Mouse (Mus musculus): Measurements from ENCODE around the gene Caps2. TPM values are rescaled to one million over a fixed set of nuclear protein-coding genes. Genes with fewer than 3 reads are reported as not detected.
"Not testable (repeated sequence)": the region's sequence is repeated elsewhere in the genome, so short reads cannot be mapped to it uniquely, and the experiment has no call there.

Caps2 gene
- not detected for total RNA-seq (2021)
- not detected in 2 replicates for polyA plus RNA-seq (2012; rRNA removed)
- long read RNA-seq, result 0 reads

DNA sequence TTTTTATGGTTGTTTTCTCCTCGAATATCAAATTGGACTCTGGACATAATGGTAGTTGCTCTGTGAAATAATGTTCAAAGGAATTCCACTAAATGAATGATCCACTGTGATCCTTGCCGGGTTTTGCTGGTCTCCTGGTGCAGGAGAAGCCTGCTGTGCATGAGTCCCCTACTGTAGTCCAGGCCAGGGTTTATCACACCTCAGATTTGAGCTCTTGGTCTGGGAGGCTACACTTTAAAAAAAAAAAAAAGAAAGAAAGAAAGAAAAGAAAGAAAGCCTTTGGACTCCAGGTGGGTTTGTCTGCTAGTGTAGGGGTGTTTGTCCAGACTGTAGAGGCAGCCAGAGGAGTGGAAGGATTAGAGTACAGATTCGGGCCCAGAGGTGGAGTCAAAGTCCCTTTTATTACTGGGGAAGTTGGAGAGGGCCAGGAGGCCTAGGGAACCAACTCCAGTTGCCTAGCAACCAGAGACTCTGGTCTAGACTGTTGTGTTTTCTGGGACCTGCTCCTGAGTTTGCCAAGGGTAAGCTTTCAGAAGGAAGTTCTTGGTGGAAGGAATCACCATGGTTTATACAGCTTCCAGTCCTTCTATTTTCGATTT is at the start of gene Caps2:
Caps2 (plus strand) TSS at position 454 of the 599 bp plus-strand sequence.
- Histone ChIP-seq H3K4me1 (ENCODE audit: control insufficient read depth, insufficient read depth, low read length) (no peaks in the 10 kb centered on the region), H3K9ac (ENCODE audit: low read depth, low read length) (no peak within 1 kb of the TSS), H3K4me3 (no peak within 1 kb of the TSS), H3K27ac (no peak within 1 kb of the TSS), H3K36me3 (ENCODE audit: control insufficient read depth, insufficient read depth, low read length) (no peaks in the 10 kb centered on the region), H3K27me3 (ENCODE audit: control insufficient read depth, insufficient read depth, low read length) (no peaks in the 10 kb centered on the region), H3K79me2 (replicated peaks; ENCODE audit: control insufficient read depth, insufficient read depth, low read length) (no peaks in the 10 kb centered on the region)
- WGBS, result 35% methylated on average over 4 of the region's 4 CpGs
- intact Hi-C loops (cut with DNase I), result loop anchor here (10.0 kb wide), 1 partner anchor 108 kb away; no protein-coding TSS in a partner anchor
- no peak for TF ChIP-seq POLR2A (IDR thresholded peaks at IDR 0.05; ENCODE audit: insufficient read depth, low read depth, low read length)
- TF ChIP-seq CTCF (IDR thresholded peaks at IDR 0.05), result no peak
- TF ChIP-seq EP300 (IDR thresholded peaks at IDR 0.05; ENCODE audit: insufficient read depth, low read depth, low read length), result no peak
- DNase-seq, result no peak

DNA sequence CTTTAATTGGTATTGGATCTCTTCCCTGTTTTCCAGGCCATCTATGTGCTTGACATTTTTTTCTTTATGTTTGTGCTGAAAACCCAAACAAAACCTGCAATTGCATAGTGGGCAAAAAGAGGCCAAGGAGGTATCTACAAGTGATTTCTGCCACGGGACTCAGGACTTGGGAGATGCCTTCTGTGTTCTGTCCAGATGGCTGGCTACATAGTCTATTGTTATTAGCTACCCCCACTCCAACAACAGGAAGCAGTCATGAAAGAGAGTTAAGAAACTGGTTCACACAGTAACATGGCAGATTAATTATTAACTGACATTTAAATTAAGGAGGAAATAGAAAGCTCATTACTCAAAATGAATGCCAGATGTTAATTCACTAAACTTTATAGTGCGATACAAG is 38.3 kb upstream of the Caps2 start:
- H3K4me3 ChIP-seq; H3K4me1 ChIP-seq (ENCODE audit: control insufficient read depth, insufficient read depth, low read length); DNase-seq; H3K79me2 ChIP-seq (replicated peaks; ENCODE audit: control insufficient read depth, insufficient read depth, low read length); H3K27me3 ChIP-seq (ENCODE audit: control insufficient read depth, insufficient read depth, low read length); H3K36me3 ChIP-seq (ENCODE audit: control insufficient read depth, insufficient read depth, low read length); H3K27ac ChIP-seq; H3K9ac ChIP-seq (ENCODE audit: low read depth, low read length); intact Hi-C loops (cut with DNase I): not testable (repeated sequence)
- whole genome bisulfite sequencing, result 53% methylated on average over 2 of the region's 2 CpGs

- H3K4me1 ChIP-seq (ENCODE audit: control insufficient read depth, insufficient read depth, low read length); DNase-seq; H3K4me3 ChIP-seq; H3K9ac ChIP-seq (ENCODE audit: low read depth, low read length); H3K79me2 ChIP-seq (replicated peaks; ENCODE audit: control insufficient read depth, insufficient read depth, low read length); intact Hi-C loops (cut with DNase I); H3K27me3 ChIP-seq (ENCODE audit: control insufficient read depth, insufficient read depth, low read length); H3K36me3 ChIP-seq (ENCODE audit: control insufficient read depth, insufficient read depth, low read length); H3K27ac ChIP-seq: not testable (repeated sequence)
- 70% methylated on average over 6 of the region's 6 CpGs for WGBS
These were observed 35.7 kb upstream of the Caps2 start for GRCm38 (mm10) chr10:112127682-112128230.

GRCm38 (mm10) chr10:112132194-112132593 is 31.2 kb upstream of the Caps2 start:
- Histone ChIP-seq H3K79me2 (replicated peaks; ENCODE audit: control insufficient read depth, insufficient read depth, low read length) (no peaks in the 10 kb centered on the region), H3K36me3 (ENCODE audit: control insufficient read depth, insufficient read depth, low read length) (no peaks in the 10 kb centered on the region), H3K27me3 (ENCODE audit: control insufficient read depth, insufficient read depth, low read length) (no peaks in the 10 kb centered on the region), H3K9ac (ENCODE audit: low read depth, low read length) (no peak overlapping the region), H3K4me1 (ENCODE audit: control insufficient read depth, insufficient read depth, low read length) (no peaks in the 10 kb centered on the region), H3K27ac (no peak overlapping the region), H3K4me3 (no peak overlapping the region)
- DNase-seq, result no peak
- TF ChIP-seq EP300 (IDR thresholded peaks at IDR 0.05; ENCODE audit: insufficient read depth, low read depth, low read length), result no peak
- no peak for TF ChIP-seq POLR2A (IDR thresholded peaks at IDR 0.05; ENCODE audit: insufficient read depth, low read depth, low read length)
- TF ChIP-seq CTCF (IDR thresholded peaks at IDR 0.05), result no peak
- WGBS, result 83% methylated on average over 3 of the region's 3 CpGs
- intact Hi-C loops (cut with DNase I), result loop anchor here (10.0 kb wide), 1 partner anchor 47 kb away; the partner anchor contains the start of gene Glipr1l2

GRCm38 (mm10) chr10:112138050-112138870 is 25.2 kb upstream of the Caps2 start:
- Histone ChIP-seq H3K79me2 (replicated peaks; ENCODE audit: control insufficient read depth, insufficient read depth, low read length) (no peaks in the 10 kb centered on the region), H3K4me1 (ENCODE audit: control insufficient read depth, insufficient read depth, low read length) (no peaks in the 10 kb centered on the region), H3K9ac (ENCODE audit: low read depth, low read length) (no peak overlapping the region), H3K27ac (no peak overlapping the region), H3K4me3 (no peak overlapping the region), H3K27me3 (ENCODE audit: control insufficient read depth, insufficient read depth, low read length) (no peaks in the 10 kb centered on the region), H3K36me3 (ENCODE audit: control insufficient read depth, insufficient read depth, low read length) (no peaks in the 10 kb centered on the region)
- DNase-seq, result peak in 1 of 2 experiments; percentile 10
- WGBS, result 16% methylated on average over 9 of the region's 9 CpGs
- no peak for TF ChIP-seq POLR2A (IDR thresholded peaks at IDR 0.05; ENCODE audit: insufficient read depth, low read depth, low read length)
- peak; percentile 53 for TF ChIP-seq CTCF (IDR thresholded peaks at IDR 0.05)
- intact Hi-C loops (cut with DNase I), result loop anchor here (10.0 kb wide), 1 partner anchor 53 kb away; the partner anchor contains the start of gene Glipr1l2

GRCm38 (mm10) chr10:112138871-112139430 is 24.5 kb upstream of the Caps2 start:
- no peak for DNase-seq
- H3K36me3 ChIP-seq (ENCODE audit: control insufficient read depth, insufficient read depth, low read length), result no peaks in the 10 kb centered on the region
- H3K27ac ChIP-seq, result no peak overlapping the region
- H3K79me2 ChIP-seq (replicated peaks; ENCODE audit: control insufficient read depth, insufficient read depth, low read length), result no peaks in the 10 kb centered on the region
- 24% methylated on average over 6 of the region's 6 CpGs for WGBS
- no peak overlapping the region for H3K4me3 ChIP-seq
- TF ChIP-seq CTCF (IDR thresholded peaks at IDR 0.05) (no peak), POLR2A (IDR thresholded peaks at IDR 0.05; ENCODE audit: insufficient read depth, low read depth, low read length) (no peak), EP300 (IDR thresholded peaks at IDR 0.05; ENCODE audit: insufficient read depth, low read depth, low read length) (no peak)
- intact Hi-C loops (cut with DNase I), result loop anchor here (10.0 kb wide), 1 partner anchor 54 kb away; the partner anchor contains the start of gene Glipr1l2
- H3K27me3 ChIP-seq (ENCODE audit: control insufficient read depth, insufficient read depth, low read length), result no peaks in the 10 kb centered on the region
- H3K4me1 ChIP-seq (ENCODE audit: control insufficient read depth, insufficient read depth, low read length), result no peaks in the 10 kb centered on the region
- H3K9ac ChIP-seq (ENCODE audit: low read depth, low read length), result no peak overlapping the region

Data from heart, adult 2 months (tissue).